Mouse (Mus musculus) embryo, embryonic 11 days (tissue): ENCODE results near the gene Zfp652.

Experiments used
- DNase-seq: peaks from one replicate; pipeline ENCODE4 v3.0.0-alpha.2; 2015

The Zfp652 gene

DNA sequence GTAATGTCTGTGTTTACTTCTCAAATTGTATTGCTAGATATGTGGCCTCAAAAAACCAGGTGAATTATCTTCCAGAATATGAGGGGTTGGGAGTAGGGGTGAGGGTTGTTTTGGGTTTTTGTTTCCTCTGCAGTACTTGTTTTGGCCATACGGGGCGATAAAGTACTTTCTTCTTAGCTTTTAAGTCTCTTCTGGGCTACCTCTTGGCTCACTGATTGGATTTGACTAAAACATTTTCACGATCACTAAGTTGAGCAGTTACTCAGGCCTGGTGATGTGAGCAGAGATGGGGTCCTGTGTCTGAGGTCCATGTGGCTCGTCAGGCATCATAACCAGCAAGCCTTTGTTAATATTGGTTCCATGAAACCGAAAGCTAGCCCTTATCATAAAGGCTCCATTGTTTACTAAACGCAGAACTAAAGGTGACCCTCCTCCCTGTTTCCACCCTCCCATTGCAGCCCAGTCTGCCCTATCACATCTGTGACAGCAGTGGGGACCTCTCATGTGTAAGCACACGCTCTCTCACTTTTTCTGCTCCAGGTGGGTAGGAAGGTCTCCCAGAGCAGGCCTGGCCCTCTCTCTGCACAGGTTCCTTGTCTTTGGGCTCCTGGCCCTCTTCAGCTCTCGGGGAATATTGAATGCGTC is 58.4 kb downstream of the Zfp652 start:
- peak; percentile 47 for DNase-seq

DNA sequence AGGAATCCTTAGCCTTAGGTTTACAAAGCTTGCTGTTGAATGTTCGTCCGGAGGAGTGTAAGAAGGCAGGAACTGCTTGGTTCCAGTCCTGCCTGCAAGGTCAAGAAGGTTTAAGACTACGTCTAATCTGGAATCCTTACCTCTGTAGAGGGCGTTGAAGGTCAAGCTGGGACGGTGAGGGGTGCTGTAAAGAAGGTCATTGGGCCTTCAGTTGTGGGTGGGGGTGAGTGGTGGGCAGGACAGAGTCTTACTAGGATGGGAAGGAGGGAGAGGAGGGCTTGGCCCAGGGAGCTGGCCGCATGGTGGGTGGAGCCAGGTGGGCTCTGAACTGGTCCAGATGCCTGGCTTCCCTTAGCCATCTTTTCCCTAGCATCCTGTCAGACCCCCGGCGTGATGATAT is 59.2 kb downstream of the Zfp652 start:
- DNase-seq: no peak

DNA sequence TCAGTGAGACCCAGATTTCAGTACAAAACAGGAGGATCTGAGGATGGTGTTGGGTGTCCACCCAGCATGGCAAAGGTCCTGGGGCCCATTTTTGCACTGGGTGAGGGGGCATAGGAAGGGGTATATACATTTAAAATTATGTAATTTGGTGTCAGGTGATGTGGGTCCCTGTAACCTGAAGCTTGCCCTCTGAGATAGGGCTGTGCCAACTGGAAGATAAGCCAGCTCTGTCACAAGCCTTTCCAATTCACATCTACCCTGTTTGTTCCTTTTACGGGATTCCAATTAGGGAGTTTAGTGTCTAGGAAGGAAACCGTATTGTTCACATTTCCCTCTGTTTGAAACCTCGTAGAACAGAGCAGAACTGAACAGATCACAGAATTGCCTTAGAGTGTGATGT is 60.8 kb downstream of the Zfp652 start:
- DNase-seq: no peak

DNA sequence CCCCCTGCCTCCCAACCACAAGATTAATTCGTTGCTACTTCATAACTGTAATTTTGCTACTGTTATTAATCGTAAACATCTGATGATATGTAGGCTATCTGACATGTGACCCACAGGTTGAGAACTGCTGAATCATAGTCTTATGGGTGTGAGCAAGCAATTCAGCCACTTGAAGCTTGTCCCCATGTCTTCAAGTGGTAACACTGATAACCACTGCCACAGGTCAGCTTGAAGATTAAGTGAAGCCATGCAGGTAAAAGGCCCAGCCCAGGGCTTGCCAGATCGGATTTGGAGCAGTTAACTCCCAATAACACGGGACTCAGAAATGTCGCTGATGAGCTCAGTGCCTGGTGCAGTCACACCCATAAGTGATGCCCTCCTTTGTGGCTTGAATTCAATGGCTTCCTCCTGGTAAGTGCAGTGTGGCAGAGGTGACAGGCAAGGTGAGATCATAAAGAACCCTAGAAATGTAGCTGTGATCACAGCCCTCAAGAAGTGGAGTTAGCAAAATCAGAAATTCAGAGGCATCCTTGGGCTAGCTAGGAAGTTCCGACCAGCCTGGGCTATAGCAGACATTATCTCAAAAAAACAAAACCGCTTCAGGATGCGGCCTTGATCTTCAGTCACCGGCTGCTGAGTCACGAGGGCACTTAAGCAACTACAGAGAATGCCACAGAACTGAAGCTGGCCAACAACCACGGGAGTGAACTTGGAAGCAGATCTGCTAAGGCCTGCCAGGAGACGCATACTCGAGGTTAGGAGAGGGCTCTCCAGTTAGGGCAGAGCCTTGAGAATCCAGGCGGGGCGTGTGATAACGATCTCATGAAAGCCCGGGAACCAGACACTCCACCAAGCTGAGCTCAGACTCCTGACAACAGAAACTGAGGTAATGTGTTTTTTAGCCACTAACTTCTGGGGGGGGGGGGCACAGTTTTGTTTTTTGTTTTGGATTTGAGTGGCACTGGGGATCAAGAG is 65.1 kb downstream of the Zfp652 start:
- no peak for DNase-seq

DNA sequence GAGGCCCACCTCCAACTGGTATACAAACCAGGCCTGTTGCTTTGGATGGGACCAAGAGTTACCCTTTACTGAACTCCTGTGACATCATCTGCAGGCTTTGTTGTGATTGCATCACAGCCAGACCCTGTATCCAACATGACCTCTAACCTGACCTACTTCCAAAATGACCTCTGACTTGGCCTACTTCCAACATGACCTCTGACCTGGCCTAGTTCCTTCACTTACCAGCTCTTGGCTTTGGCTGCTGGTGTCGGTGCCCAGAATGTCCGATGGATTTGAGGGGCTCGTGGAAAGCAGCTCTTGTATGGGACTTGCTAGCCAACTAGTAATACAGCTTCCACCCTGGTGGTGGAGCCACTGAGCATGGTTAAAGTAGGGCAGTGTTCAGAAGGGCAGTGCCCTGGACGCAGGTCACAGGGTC is 66.4 kb downstream of the Zfp652 start:
- no peak for DNase-seq

DNA sequence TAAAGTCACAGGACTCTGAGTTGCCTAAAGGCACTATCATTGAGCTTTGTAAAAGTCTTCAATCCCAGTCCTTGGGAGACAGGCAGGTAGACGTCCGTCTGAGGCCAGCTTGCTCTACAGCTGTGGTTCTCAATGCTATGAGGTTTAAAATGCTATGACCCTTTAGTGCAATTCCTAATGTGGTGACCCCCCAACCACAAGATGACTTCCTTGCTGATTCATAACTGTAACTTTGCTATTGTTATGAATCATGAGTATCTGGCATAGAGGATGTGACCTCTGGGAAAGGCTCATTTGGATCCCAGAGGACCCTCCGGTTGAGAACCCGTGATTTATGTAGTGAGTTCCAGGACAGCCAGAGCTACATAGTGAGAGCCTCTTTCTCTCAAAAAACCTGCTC is 66.9 kb downstream of the Zfp652 start:
- DNase-seq: no peak

DNA sequence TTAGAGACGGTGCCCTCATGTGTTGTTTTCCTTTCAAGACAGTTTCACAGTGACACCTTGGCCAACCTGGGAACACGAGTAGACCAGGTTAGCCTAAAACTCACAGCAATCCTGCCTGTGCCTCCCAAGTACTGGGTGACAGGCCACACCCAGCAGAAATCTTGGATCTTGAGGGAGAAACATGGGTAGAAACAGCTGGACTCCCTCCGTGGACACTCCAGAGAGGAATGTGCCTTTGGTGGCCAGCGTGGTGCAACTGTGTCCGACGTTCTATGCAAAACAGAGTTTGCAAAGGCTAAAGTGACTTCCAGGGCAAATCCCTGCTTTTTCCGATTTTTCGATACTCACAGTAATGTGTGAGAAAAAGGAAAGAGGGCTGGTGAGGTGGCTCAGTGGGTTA is 68.0 kb downstream of the Zfp652 start:
- no peak for DNase-seq

DNA sequence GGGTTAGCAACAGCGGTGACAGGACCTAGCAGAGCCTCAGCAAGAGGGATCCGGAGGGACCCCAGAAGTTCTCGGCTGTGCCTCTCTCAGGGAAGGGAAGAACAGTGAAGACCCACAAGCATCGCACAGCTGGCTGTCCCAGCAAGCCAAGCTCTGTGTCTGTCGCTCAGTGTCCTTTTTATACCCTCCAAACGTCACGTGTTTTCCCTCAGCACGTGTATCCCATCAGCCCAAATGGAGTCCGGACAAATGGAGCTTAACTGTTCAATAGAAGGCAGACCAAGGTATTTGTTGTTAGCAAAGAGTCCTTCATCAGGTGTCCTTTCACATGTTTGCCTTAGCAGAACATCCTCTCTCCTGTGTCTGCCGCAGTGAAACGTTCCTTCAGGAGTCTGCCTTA is 69.1 kb downstream of the Zfp652 start:
- DNase-seq: no peak

DNA sequence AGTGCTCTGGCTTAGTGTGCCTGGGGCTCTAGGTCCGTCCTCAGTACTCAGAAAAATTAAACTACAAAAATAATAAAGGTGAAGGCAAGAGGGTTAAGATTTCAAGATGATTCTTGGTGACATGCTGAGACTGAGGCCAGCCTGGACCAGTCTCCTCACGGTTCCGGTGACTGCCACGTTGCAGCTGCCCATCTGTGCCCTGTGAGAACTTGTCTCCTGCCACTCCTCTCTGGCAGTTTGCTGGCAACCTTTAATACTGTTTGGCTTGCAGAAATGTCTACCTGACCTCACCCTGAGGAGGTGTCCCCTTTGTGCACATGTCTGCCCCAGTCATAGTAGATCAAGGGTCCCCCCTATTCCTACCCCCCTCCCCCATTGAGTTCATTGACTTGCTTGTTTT is 71.0 kb downstream of the Zfp652 start:
- DNase-seq: no peak

DNA sequence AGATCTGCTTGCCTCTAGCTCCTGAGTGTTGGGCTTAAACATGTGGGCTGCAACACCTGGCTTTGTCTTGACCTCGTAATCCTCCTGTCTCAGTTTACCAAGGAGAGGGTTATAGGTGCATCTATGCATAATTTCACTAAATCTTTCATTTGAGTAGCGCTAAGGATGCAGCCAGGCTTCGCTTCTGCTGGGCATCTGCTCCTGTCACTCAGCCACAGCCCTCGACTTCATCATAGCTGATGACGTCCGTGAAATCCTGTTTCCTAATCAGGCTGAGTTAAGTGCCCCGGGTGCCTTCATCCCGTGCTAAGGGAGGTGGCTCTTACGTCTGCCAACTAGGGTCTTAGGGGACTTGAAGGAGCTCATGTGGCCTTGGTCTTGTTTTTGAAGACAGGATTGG is 71.5 kb downstream of the Zfp652 start:
- DNase-seq: no peak

DNA sequence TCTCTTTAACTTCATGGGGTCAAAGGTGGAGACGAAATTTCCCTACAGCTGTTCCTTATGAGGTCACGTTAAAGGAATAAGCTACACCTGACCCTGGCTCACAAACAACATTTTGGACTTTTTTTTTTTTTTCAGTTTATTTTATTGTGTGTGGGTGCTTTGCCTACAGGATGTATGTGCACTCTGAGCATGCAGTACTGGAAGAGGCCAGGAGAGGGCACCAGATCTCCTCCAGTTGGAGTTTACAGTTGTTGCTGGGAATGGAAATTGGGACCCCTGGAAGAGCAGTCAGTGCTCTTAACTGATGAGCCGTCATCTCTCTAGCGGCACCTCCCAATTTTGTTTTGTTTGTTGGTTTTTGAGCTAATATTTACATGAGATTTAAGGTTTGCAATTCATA is 73.2 kb downstream of the Zfp652 start:
- DNase-seq: no peak

DNA sequence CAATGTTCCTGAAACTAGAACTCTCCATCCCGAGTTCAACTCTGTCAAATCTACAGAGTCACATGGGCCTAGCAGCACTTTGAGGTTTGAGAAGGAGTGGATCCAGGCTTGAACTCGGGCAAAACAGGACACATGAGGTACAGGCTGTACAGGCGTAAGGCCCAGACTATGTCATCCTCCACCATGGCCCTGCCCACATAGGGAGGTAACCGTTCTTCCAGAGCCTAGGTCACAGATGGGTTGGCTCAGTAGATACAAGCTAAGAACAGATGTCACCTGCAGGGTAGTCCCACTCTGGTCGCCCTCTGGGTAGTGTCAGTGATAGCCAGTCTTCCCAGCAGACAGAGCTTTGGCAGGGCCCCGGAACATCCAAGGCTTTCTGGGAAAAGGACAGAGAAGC is 74.0 kb downstream of the Zfp652 start:
- DNase-seq: no peak

DNA sequence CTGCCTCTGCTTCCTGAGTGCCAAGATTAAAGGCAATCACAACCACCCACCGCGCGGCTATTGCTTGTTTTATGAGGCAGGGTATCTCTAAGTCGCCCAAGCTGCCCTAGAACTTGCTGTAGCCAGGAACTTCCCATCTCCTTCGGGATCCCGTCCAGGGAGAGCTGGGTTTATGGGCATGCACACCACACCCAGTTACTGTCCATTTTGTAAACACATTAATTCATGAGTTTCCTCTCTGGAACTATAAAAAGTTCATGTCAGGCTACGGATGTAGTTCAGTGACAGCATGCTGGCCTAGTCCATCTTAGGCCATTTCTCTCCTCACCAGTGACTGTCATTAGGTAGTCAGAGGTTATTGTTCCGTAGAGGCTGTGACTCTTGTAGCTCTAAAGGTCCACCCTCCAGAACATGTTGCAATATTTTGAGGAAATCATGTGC is 77.0 kb downstream of the Zfp652 start:
- DNase-seq: no peak

DNA sequence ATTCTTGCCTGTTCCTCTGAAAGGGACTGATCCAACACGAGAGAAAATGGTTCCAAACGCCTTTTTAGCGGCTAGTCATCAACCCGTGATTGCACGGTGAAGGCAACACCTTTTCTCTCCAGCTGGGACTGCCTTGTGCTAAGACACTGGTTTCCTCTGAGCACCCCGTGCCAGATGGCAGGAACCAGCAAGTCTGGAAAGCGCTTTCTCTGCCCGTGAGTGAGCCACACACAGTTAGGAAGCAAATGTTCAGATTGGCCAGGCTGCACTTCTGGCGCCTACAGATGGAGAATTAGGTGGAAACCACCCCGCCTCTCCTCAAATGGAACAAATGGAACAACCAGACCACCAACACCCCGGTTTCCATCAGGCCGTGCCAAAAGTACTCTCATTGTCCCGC is 79.3 kb downstream of the Zfp652 start:
- no peak for DNase-seq

DNA sequence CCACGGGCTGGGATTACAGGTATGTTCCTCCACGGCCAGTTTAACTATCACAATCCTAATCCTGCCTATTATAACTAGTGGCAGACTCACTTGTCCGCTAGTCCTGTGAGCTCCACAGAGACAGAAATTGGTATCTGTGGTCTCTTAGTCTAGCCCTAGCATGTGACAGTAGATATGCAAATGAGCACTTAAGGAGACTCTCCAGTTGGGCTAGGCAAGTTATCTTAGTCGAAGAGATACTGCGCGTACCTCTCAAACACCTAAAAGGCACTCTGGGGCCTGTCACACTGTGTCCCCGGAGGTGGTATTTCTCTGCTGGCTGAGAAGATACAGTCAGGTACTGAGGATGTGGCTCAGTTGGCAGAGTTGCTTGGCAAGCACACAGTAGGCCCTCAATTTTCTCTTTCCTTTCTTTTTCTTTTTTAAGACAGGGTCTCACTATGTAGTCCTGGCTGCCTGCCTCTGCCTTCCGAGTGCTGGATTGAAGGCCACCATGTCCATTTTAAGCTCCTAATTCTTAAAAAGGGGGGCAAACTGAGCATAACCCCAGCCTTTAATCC is 80.6 kb downstream of the Zfp652 start:
- no peak for DNase-seq

DNA sequence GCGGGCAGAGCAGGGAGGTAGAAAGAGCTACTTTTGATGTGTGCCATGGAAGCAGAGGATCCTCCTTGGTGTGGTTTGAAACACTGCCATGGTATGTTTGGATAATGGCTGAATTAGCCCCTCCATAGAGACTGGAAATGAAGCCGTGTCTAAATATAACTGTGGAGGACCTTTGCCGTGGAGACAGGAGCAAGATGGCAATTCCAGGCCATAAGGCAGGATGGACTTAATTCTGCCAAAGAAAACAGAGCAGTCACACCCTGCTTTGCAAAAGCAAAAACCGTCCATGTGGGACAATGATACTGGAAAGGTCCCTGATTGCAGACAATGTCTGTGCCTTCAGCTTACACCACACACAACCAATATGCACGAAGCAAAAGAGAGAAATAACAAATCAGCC is 81.7 kb downstream of the Zfp652 start:
- DNase-seq: no peak

DNA sequence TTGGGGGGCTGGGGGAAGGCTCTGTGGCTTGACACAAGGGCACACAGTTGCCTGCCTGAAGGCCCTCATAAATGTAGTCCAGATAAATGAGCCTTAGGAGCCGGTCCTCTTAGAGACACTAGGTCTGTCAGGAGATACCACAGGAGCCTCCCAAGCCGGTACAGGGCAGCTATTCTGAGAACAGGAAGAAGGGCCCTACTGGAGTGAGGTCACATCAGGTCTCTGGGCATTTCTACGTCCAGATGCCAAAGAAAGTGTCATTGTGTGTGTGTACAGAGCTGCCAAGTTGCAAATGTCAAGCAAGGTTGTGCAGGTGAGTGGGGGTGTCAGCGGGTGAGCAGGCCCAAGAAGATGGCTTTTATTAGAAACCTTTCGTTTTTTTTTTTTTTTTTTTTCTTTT is 83.1 kb downstream of the Zfp652 start:
- DNase-seq: no peak

DNA sequence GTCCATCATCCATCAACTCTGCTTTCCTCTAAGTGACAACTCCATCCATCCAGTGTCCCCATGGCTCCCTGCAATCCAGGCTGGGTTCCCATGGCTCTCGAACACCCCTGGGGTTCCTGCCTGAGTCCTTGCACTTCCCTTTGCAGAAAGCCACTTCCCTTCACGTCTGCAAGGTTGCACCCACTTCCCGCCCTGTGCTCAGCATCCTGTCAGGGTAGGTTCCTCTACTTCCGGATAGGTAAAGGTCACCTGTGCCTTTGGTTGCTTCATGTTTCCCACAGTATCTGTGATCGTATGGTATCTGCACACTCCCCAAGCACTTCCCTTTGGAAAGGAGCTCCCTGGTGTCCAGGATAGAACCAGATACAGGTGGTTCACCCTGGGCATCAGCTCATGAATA is 92.5 kb downstream of the Zfp652 start:
- no peak for DNase-seq

DNA sequence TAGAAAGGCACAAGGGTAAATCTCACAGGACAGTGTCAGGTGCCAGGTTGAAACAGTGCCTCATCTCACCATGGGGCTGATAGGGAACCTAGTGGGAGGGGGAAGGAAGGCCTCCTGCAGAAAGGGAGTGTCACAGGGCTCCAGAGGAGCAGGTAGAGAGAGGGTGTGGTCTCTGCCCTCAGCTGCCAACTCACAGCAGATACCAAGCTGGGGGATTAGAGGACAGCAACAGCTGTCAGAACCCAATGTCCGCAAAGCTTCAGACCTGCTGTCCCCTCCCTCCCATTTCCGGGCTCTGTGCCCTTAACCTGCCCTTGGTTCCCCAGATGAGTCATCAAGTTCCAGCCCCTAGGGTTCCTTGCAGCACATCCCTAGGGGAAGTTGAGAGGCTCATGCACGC is 93.1 kb downstream of the Zfp652 start:
- DNase-seq: no peak

DNA sequence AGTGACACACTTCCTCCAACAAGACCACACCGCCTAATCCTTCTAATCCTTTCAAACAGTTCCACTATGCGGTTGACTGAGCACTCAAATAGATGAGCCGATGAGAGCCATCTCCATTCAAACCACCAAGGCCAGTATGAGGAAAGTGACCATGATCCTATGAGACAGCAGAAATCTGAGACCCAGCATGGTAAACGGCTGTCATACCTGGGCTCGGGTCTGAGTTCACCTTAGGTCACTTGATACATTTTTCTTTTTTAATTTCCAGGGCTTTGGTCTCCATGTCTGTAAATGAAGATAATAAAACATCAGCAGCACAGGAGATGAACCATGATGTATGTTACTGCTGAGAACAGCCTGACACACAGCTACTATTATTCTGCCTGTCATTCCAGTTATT is 95.4 kb downstream of the Zfp652 start:
- DNase-seq: no peak

DNA sequence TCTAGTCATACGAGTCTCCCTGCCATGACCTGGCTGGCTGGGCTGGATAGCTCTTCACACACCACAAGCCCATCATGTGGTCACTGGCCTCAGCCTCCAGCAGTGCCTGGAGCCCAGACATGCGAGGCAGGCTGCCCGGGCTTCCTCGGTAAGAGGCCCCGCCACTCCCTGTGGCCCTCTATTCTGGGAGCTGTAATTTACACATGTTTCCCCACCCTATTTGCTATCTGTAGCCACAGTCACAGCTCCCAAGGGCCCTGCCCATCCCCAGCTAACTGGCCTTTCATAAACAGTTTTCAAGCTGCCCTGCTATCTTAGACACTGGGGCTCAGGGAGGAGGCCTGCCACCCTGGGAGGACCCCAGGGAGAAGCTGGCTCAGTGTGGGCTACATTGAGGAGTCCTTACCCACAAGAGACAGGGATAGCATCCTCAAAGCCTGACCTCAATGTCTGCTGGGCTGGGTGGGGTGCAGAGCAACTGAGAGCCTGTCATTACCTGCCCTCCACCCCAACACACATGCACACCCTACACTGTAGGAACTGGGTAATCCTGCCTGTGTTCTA is 96.1 kb downstream of the Zfp652 start:
- no peak for DNase-seq

DNA sequence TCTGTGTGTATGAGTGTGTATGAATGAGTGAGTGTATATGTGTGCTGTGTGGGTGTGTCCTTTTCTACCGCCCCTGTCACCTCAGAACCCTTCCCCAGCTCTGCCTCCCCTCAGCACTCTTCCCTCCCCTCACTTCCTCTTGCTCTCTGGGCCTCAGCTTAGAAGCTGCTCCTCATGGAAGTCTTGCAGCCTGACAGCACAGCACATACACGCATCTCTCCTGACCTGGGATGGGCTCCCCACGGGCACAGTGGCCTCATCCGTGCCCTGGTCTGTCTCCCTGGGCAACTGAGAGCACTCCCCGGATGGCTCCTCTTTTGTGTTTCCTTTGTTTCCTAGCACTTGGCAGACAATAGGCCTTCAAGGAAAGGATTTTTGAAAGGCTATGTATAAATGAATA is 97.1 kb downstream of the Zfp652 start:
- DNase-seq: no peak

DNA sequence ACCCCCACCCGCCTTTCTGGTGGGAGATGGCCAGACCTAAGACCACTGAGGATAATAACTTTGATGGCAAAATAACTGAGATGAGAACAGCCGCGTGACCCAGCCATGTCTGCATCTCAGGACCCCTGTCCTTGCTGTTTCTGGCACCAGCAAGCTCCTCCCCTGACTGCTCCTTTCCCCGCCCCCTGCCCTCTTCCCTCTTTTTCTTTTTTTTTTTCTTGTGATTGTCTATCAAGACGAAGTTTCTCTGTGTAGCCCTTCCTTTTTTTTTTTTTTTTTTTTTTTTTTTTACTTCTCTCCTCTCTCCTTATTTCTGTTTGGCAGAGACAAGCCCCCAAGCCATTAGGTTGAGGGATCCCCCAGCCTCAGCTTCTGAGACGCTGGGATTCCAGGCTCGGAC is 98.4 kb downstream of the Zfp652 start:
- DNase-seq: no peak

DNA sequence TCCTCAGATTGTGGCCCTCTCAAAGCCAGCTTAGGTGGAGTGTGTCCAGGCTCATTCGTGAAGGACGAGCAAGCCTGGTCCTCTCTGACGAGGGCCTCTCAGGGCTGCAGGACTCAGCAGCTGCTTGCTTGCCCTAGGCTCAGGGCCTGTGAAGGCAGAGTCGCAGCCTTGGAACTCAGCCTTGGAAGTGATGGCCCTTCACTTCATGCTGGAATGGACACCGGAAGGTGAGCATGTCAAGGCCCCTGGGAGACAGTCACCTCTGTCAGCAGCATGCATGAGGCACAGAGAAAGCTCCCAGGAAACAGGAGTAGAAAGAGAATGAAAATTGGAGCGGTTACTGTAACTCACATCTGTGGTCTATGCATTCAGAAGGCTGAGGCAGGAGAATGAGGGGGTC is 99.3 kb downstream of the Zfp652 start:
- no peak for DNase-seq
